Mouse (Mus musculus): Measurements from ENCODE around the gene Spryd3.

DNA sequence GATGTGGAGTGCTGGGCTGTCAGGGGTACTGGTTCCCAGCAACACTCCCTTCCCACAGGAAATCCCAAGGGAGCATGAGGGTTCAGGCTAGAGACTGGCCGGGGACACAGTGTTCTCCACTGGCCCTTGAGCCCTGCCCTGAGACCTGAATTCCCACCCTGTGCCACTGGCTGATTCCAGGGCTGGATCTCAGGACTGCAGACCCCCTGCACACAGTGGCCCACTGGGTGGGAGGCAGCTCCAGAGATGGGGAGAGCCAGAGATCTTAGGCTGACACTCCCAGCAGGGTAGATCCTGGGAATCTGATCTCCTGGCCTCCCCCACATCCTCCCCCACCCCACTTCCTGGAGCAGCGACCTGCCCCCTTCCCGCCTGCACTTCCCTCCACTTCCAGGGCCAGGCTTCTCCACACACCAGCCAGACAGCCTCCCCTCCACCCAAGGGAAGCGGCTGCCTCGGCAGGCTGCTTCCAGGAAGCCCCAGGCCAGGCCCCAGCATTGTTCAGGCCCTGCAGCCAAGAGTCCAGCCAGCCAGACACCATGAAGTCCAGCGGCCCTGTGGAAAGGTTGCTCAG is 33.4 kb downstream of the Spryd3 start:
- TF ChIP-seq CTCF (IDR thresholded peaks at IDR 0.05; ENCODE audit: low read depth) (no peak), EP300 (IDR thresholded peaks at IDR 0.05; ENCODE audit: low read depth) (no peak)

All from liver, postnatal 0 days (tissue).